Mouse (Mus musculus): ENCODE data around the gene Etl4. TPM values are rescaled to one million over a fixed set of nuclear protein-coding genes. Genes with fewer than 3 reads are reported as not detected.

Gene Etl4
- 10 to 100 TPM; 95.1 to 97.2 TPM for total RNA-seq (2021)

GRCm38 (mm10) chr2:19909171-19909899 is at the start of gene Etl4:
Gene Etl4, plus strand, starts transcription at chr2:19909780.
- peak; percentile 35 to 77 for DNase-seq (ENCODE audit: extremely low spot score in 1 of 2, low spot score in 2 of 2)
- intact Hi-C loops (cut with DNase I), result loop anchor here (5.0 kb wide), 1 partner anchor 192 kb away; no protein-coding TSS in a partner anchor

- intact Hi-C loops (cut with DNase I), result no loop called here
- no peak for DNase-seq (ENCODE audit: extremely low spot score in 1 of 2, low spot score in 2 of 2)
These were observed 40.4 kb upstream of the Etl4 start for GRCm38 (mm10) chr2:19869167-19869566.

- intact Hi-C loops (cut with DNase I), result no loop called here
- no peak for DNase-seq (ENCODE audit: extremely low spot score in 1 of 2, low spot score in 2 of 2)
These were observed 37.7 kb upstream of the Etl4 start for GRCm38 (mm10) chr2:19871881-19872280.

- intact Hi-C loops (cut with DNase I), result no loop called here
- DNase-seq (ENCODE audit: extremely low spot score in 1 of 2, low spot score in 2 of 2), result no peak
These were observed 18.7 kb upstream of the Etl4 start for GRCm38 (mm10) chr2:19890875-19891274.

- intact Hi-C loops (cut with DNase I), result loop anchor here (5.0 kb wide), 1 partner anchor 193 kb away; no protein-coding TSS in a partner anchor
These were observed 560 bp downstream of the Etl4 start for GRCm38 (mm10) chr2:19909900-19910780.

GRCm38 (mm10) chr2:19910781-19911175 is 1.2 kb downstream of the Etl4 start:
- DNase-seq (ENCODE audit: extremely low spot score in 1 of 2, low spot score in 2 of 2), result no peak
- intact Hi-C loops (cut with DNase I), result no loop called here

More at GRCm38 (mm10) chr2:19909900-19910780, 560 bp downstream of the Etl4 start:
- DNase-seq (ENCODE audit: extremely low spot score in 1 of 2, low spot score in 2 of 2), result peak; percentile 10 to 45

GRCm38 (mm10) chr2:19919190-19919589 is 9.6 kb downstream of the Etl4 start:
- intact Hi-C loops (cut with DNase I), result no loop called here
- DNase-seq (ENCODE audit: extremely low spot score in 1 of 2, low spot score in 2 of 2), result peak in 1 of 2 experiments; percentile 62

- DNase-seq (ENCODE audit: extremely low spot score in 1 of 2, low spot score in 2 of 2), result no peak
These were observed 20.4 kb downstream of the Etl4 start for GRCm38 (mm10) chr2:19930009-19930408.

GRCm38 (mm10) chr2:19933836-19934235 is 24.3 kb downstream of the Etl4 start:
- no peak for DNase-seq (ENCODE audit: extremely low spot score in 1 of 2, low spot score in 2 of 2)
- intact Hi-C loops (cut with DNase I), result no loop called here

More at GRCm38 (mm10) chr2:19930009-19930408, 20.4 kb downstream of the Etl4 start:
- intact Hi-C loops (cut with DNase I), result no loop called here

GRCm38 (mm10) chr2:19945205-19945604 is 35.6 kb downstream of the Etl4 start:
- DNase-seq (ENCODE audit: extremely low spot score in 1 of 2, low spot score in 2 of 2), result no peak
- intact Hi-C loops (cut with DNase I), result loop anchor here (10.0 kb wide), 1 partner anchor 350 kb away; no protein-coding TSS in a partner anchor

- intact Hi-C loops (cut with DNase I), result no loop called here
- no peak for DNase-seq (ENCODE audit: extremely low spot score in 1 of 2, low spot score in 2 of 2)
These were observed 43.4 kb downstream of the Etl4 start for GRCm38 (mm10) chr2:19953028-19953427.

GRCm38 (mm10) chr2:19966445-19966844 is 56.9 kb downstream of the Etl4 start:
- DNase-seq (ENCODE audit: extremely low spot score in 1 of 2, low spot score in 2 of 2), result no peak
- intact Hi-C loops (cut with DNase I), result no loop called here

- intact Hi-C loops (cut with DNase I), result no loop called here
These were observed 128.1 kb downstream of the Etl4 start for GRCm38 (mm10) chr2:20037671-20038070.

GRCm38 (mm10) chr2:20072377-20072776 is 162.8 kb downstream of the Etl4 start:
- intact Hi-C loops (cut with DNase I), result no loop called here
- DNase-seq (ENCODE audit: extremely low spot score in 1 of 2, low spot score in 2 of 2), result no peak

More at GRCm38 (mm10) chr2:20037671-20038070, 128.1 kb downstream of the Etl4 start:
- DNase-seq (ENCODE audit: extremely low spot score in 1 of 2, low spot score in 2 of 2), result no peak

GRCm38 (mm10) chr2:20076118-20076796 is 166.7 kb downstream of the Etl4 start:
- intact Hi-C loops (cut with DNase I), result no loop called here
- no peak for DNase-seq (ENCODE audit: extremely low spot score in 1 of 2, low spot score in 2 of 2)

GRCm38 (mm10) chr2:20084781-20085180 is 175.2 kb downstream of the Etl4 start:
- intact Hi-C loops (cut with DNase I), result no loop called here
- DNase-seq (ENCODE audit: extremely low spot score in 1 of 2, low spot score in 2 of 2), result no peak

GRCm38 (mm10) chr2:20105456-20105855 is 195.9 kb downstream of the Etl4 start:
- DNase-seq (ENCODE audit: extremely low spot score in 1 of 2, low spot score in 2 of 2), result peak in 1 of 2 experiments; percentile 18
- intact Hi-C loops (cut with DNase I), result no loop called here

- no peak for DNase-seq (ENCODE audit: extremely low spot score in 1 of 2, low spot score in 2 of 2)
- intact Hi-C loops (cut with DNase I), result no loop called here
These were observed 202.1 kb downstream of the Etl4 start for GRCm38 (mm10) chr2:20111703-20112102.

- intact Hi-C loops (cut with DNase I), result no loop called here
- no peak for DNase-seq (ENCODE audit: extremely low spot score in 1 of 2, low spot score in 2 of 2)
These were observed 216.3 kb downstream of the Etl4 start for GRCm38 (mm10) chr2:20125914-20126313.
